Mouse (Mus musculus) hindbrain, embryonic 16.5 days (tissue): ENCODE results near the gene AU015836. TPM values are rescaled to one million over a fixed set of nuclear protein-coding genes. Genes with fewer than 3 reads are reported as not detected.
"Not testable (repeated sequence)": the region's sequence is repeated elsewhere in the genome, so short reads cannot be mapped to it uniquely, and the experiment has no call there.

Experiments
- ATAC-seq: fragments of 200-750 bp; cut with Nextera tagmentation; 2 replicates; pipeline ENCODE4 v1.8.0; 2017; ENCODE audit warnings: moderate TSS enrichment, moderate library complexity
- H3K27ac ChIP-seq: fragments of 300-500 bp; sonication (generic); 2 replicates; pipeline ENCODE4 v1.5.1; 2014; ENCODE audit warnings: low read depth, mild to moderate bottlenecking, control low read depth, low read length, moderate library complexity
- H3K27me3 ChIP-seq: fragments of 300-500 bp; sonication (generic); replicated peaks from 2 replicates; pipeline ENCODE4 v1.6.1; 2014; ENCODE audit warnings: low read length; ENCODE audit not compliant: control insufficient read depth, insufficient read depth
- H3K36me3 ChIP-seq: fragments of 300-500 bp; sonication (generic); 2 replicates; pipeline ENCODE4 v1.6.1; 2014; ENCODE audit warnings: mild to moderate bottlenecking, low read length, moderate library complexity, mixed read lengths; ENCODE audit not compliant: control insufficient read depth, insufficient read depth
- H3K4me1 ChIP-seq: fragments of 300-500 bp; sonication (generic); 2 replicates; pipeline ENCODE4 v1.6.1; 2014; ENCODE audit warnings: low read depth, low read length; ENCODE audit not compliant: control insufficient read depth, insufficient read depth
- H3K4me2 ChIP-seq: fragments of 300-500 bp; sonication (generic); 2 replicates; pipeline ENCODE4 v1.6.1; 2014; ENCODE audit warnings: mild to moderate bottlenecking, low read length, control low read depth, moderate library complexity
- H3K4me3 ChIP-seq: fragments of 300-500 bp; sonication (generic); 2 replicates; pipeline ENCODE4 v1.5.1; 2014; ENCODE audit warnings: mild to moderate bottlenecking, low read length, control low read depth, moderate library complexity
- H3K9ac ChIP-seq: fragments of 300-500 bp; sonication (generic); 2 replicates; pipeline ENCODE4 v1.6.1; 2014; ENCODE audit warnings: low read depth, mild to moderate bottlenecking, control low read depth, low read length, moderate library complexity
- H3K9me3 ChIP-seq: fragments of 300-500 bp; sonication (generic); 2 replicates; pipeline ENCODE4 v1.6.1; 2014; ENCODE audit warnings: mild to moderate bottlenecking, low read length, moderate library complexity; ENCODE audit not compliant: control insufficient read depth
- WGBS: fragments of 180-500 bp; shearing (Covaris S2); extraction: QIAGEN DNeasy Blood & Tissue Kit; methylation state at CpG from one replicate; pipeline ENCODE4 v1.1.7; 2014; 5-methylcytosine and 5-hydroxymethylcytosine counted together
- polyA plus RNA-seq: library from polyadenylated mRNA; unstranded; fragments of >200 nt; fragmentation: Nextera tagmentation; extraction: Ambion mirVana; gene quantifications from 2 replicates; pipeline ENCODE4 v1.2.1, GENCODE M21; 2015

Gene AU015836
- polyA plus RNA-seq, 1 experiment from 2014 or later: not detected

GRCm38 (mm10) chrX:93985096-93985495 is 16.6 kb downstream of the AU015836 start:
- 82% methylated on average over 3 of the region's 3 CpGs for WGBS
- not testable (repeated sequence) for H3K4me3 ChIP-seq, H3K4me2 ChIP-seq, H3K4me1 ChIP-seq, H3K27me3 ChIP-seq, H3K9ac ChIP-seq, H3K27ac ChIP-seq, ATAC-seq, H3K9me3 ChIP-seq, H3K36me3 ChIP-seq

DNA sequence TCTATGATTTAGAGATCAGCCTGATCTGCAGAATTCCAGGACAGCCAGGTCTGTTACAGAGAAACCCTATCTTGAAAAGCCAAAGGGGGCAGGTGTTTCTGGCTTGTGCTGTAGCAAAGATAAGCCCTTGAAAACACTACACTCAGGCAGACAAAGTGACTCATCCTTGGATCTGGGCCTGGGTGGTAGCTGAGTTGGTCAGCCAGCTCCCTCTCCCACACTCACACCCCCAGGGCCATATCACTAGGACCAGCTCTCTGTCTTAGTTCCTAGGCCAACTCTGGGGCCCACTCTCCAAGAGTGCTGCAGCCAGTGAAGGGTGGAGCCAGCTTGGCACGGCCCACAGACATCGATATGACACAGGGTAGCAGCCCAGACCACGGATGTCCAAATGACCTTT is 38.5 kb downstream of the AU015836 start:
- no peaks in the 10 kb centered on the region for H3K36me3 ChIP-seq
- H3K9ac ChIP-seq: no peak overlapping the region
- H3K27ac ChIP-seq: no peak overlapping the region
- no peaks in the 10 kb centered on the region for H3K4me1 ChIP-seq
- peaks cover 9% of the 10 kb centered on the region; the same call in 1 of the 2 replicates for H3K27me3 ChIP-seq
- no peak overlapping the region for H3K4me3 ChIP-seq
- WGBS: 88% methylated on average over 3 of the region's 3 CpGs
- no peaks in the 10 kb centered on the region for H3K9me3 ChIP-seq
- no peak overlapping the region for H3K4me2 ChIP-seq
- no peak for ATAC-seq

DNA sequence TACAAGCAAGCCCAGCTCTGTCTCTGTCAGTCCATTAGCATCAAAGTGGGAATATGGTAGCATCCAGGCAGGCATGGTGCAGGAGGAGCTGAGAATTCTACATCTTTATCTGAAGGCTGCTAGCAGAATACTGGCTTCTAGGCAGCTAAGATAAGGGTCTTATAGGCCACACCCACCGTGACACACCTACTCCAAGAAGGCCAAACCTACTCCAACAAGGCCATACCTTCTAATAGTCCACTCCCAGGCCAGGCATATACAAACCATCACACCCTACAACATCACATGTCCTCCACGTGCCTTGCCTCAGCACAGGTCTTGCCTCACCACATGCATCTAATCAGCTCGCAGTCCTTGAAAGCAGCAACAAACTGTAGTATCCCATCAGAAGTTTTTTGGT is 41.0 kb downstream of the AU015836 start:
- no peak overlapping the region for H3K4me3 ChIP-seq
- WGBS: 89% methylated on average over 3 of the region's 3 CpGs
- H3K9me3 ChIP-seq: no peaks in the 10 kb centered on the region
- ATAC-seq: no peak
- H3K27me3 ChIP-seq: peaks cover 11% of the 10 kb centered on the region; the same call in 1 of the 2 replicates
- H3K27ac ChIP-seq: no peak overlapping the region
- H3K36me3 ChIP-seq: no peaks in the 10 kb centered on the region
- no peak overlapping the region for H3K4me2 ChIP-seq
- no peaks in the 10 kb centered on the region for H3K4me1 ChIP-seq
- no peak overlapping the region for H3K9ac ChIP-seq

GRCm38 (mm10) chrX:94011656-94012173 is 43.3 kb downstream of the AU015836 start:
- WGBS: 89% methylated on average over 7 of the region's 7 CpGs
- no peak overlapping the region for H3K9ac ChIP-seq
- H3K27me3 ChIP-seq: peaks cover 11% of the 10 kb centered on the region; the same call in 1 of the 2 replicates
- H3K36me3 ChIP-seq: no peaks in the 10 kb centered on the region
- no peak for ATAC-seq
- no peak overlapping the region for H3K4me3 ChIP-seq
- H3K4me1 ChIP-seq: no peaks in the 10 kb centered on the region
- H3K9me3 ChIP-seq: no peaks in the 10 kb centered on the region
- no peak overlapping the region for H3K4me2 ChIP-seq
- no peak overlapping the region for H3K27ac ChIP-seq

DNA sequence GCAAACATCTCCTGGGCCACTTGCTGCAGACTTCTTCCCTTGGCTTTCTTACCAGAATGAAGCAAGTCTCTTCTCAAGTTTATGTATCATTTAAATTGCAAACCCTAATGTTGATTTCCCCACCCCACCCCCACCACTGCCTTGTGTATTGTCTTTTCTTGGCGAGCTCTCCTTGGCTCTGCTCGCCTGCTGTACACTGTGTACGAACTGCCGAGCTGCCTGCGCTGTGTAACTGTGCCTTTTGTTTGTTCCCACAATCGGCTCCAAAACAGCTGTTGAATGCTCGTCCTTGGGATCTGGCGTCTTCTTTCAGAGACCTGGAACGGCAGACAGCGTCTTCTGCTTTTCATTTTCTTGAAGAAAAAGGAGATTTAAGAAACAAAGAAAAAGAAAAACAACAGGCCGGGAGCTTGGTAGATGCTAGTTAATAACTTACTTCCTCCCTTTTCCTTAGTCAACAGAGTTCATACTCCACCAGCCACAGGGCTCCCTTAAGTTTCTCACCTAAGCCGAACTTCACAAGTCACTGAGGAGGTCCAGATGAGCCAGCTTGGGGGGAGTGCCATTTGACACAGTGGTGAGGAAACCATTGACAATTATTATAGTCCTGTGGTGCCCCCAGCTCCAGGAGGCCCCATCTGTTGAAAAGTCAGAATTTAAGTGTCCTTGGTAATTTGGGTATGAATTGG is 44.2 kb downstream of the AU015836 start:
- ATAC-seq: no peak
- Histone ChIP-seq H3K4me2 (peak overlapping the region; percentile 23; the same call in 1 of the 2 replicates), H3K36me3 (no peaks in the 10 kb centered on the region)

GRCm38 (mm10) chrX:94016891-94017290 is 48.4 kb downstream of the AU015836 start:
- Histone ChIP-seq H3K4me3 (no peak overlapping the region), H3K27me3 (peaks cover 2% of the 10 kb centered on the region; the same call in 1 of the 2 replicates), H3K9me3 (no peaks in the 10 kb centered on the region), H3K4me1 (no peaks in the 10 kb centered on the region), H3K27ac (no peak overlapping the region), H3K36me3 (no peaks in the 10 kb centered on the region), H3K4me2 (no peak overlapping the region), H3K9ac (no peak overlapping the region)
- WGBS: 8% methylated on average over 1 of the region's 1 CpGs
- ATAC-seq: no peak

More for the DNA sequence above, 44.2 kb downstream of the AU015836 start:
- H3K9me3 ChIP-seq: no peaks in the 10 kb centered on the region
- H3K9ac ChIP-seq: no peak overlapping the region
- no peak overlapping the region for H3K27ac ChIP-seq
- no peaks in the 10 kb centered on the region for H3K4me1 ChIP-seq
- peaks cover 9% of the 10 kb centered on the region; the same call in 1 of the 2 replicates for H3K27me3 ChIP-seq
- WGBS: 30% methylated on average over 12 of the region's 12 CpGs
- H3K4me3 ChIP-seq: no peak overlapping the region

DNA sequence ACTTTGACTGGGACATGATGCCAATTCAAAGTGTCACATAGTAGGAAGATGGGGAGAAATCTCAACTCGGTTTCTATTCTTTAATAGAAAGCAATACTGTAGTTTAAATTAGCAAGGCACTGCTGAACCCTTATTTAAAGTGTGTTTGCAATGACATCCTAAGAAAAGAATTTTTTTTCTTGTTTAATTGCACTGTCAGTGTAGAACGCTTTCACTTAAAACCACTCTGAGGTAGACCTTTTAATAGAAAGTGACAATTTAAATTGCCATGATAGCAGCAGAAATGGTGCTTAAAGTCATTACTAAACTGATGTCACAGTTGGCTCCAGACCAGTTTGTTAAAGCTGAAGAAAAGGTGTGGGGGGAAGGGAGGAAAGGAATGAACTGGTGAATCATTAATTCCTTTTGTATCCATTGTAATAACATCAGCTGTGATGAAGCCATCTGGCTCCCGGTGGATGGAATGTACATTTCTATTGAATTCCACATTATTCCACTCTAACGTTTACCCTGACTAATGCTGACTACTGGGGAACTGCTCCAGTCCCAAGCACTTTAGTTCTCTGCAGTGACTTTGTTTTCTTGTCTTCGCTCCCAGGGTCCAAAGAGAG is 53.9 kb downstream of the AU015836 start:
- Histone ChIP-seq H3K4me1 (no peaks in the 10 kb centered on the region), H3K9me3 (no peaks in the 10 kb centered on the region), H3K9ac (no peak overlapping the region), H3K27ac (no peak overlapping the region), H3K4me3 (no peak overlapping the region), H3K36me3 (no peaks in the 10 kb centered on the region), H3K27me3 (peaks cover 3% of the 10 kb centered on the region; the same call in 1 of the 2 replicates), H3K4me2 (no peak overlapping the region)
- WGBS: 58% methylated on average over 5 of the region's 5 CpGs
- no peak for ATAC-seq

Other genes with a start within 250 kb of the AU015836 start
- 23.4 and 24.7 TPM in 2 replicates for gene Pdk3, start 136.5 kb upstream of the AU015836 start, polyA plus RNA-seq
- gene Zfx, start 155.0 kb downstream of the AU015836 start, polyA plus RNA-seq: 18.1 and 19.1 TPM in 2 replicates
- 81.9 and 85.8 TPM in 2 replicates for gene Eif2s3x, start 244.2 kb downstream of the AU015836 start, polyA plus RNA-seq